Mouse (Mus musculus): ENCODE data around the gene AC131692.1. TPM values are rescaled to one million over a fixed set of nuclear protein-coding genes. Genes with fewer than 3 reads are reported as not detected.
"Not testable (repeated sequence)": the region's sequence is repeated elsewhere in the genome, so short reads cannot be mapped to it uniquely, and the experiment has no call there.

AC131692.1 gene
- polyA plus RNA-seq, 1 experiment from 2014 or later: 0.22 TPM

GRCm38 (mm10) chr19:6121761-6122160, 27.5 kb downstream of the AC131692.1 start:
- Histone ChIP-seq H3K4me2 (ENCODE audit: low read length) (peak overlapping the region; percentile 22; the same call in 1 of the 2 replicates), H3K27ac (ENCODE audit: low read depth) (no peak overlapping the region), H3K36me3 (ENCODE audit: control insufficient read depth, insufficient read depth, low read length) (peaks cover 4% of the 10 kb centered on the region; the same call in 1 of the 2 replicates), H3K9ac (ENCODE audit: low read length) (peak overlapping the region; percentile 27; the same call in 1 of the 2 replicates), H3K27me3 (replicated peaks; ENCODE audit: control insufficient read depth, insufficient read depth, low read length) (no peaks in the 10 kb centered on the region), H3K4me3 (ENCODE audit: low read depth, low read length) (0 out of 2 replicates have a peak overlapping the region, but pooled peaks have one; percentile 8), H3K9me3 (ENCODE audit: control insufficient read depth, low read length) (no peaks in the 10 kb centered on the region), H3K4me1 (replicated peaks; ENCODE audit: control insufficient read depth, insufficient read depth, low read length) (peaks cover 11% of the 10 kb centered on the region; the same call in 1 of the 2 replicates)
- ATAC-seq (replicated peaks; ENCODE audit: low FRiP score, low TSS enrichment, low read depth) (peak; percentile 12), DNase-seq (ENCODE audit: low spot score) (peak; percentile 65)
- WGBS: 31% methylated on average over 16 of the region's 19 CpGs

GRCm38 (mm10) chr19:6123330-6123729, 29.1 kb downstream of the AC131692.1 start:
- Histone ChIP-seq H3K9me3 (ENCODE audit: control insufficient read depth, low read length) (no peaks in the 10 kb centered on the region), H3K27ac (ENCODE audit: low read depth) (peak overlapping the region; percentile 9; the same call in 1 of the 2 replicates), H3K27me3 (replicated peaks; ENCODE audit: control insufficient read depth, insufficient read depth, low read length) (no peaks in the 10 kb centered on the region), H3K4me3 (ENCODE audit: low read depth, low read length) (no peak overlapping the region), H3K36me3 (ENCODE audit: control insufficient read depth, insufficient read depth, low read length) (peaks cover 4% of the 10 kb centered on the region; the same call in 1 of the 2 replicates), H3K4me1 (replicated peaks; ENCODE audit: control insufficient read depth, insufficient read depth, low read length) (peaks cover 6% of the 10 kb centered on the region; the same call in 1 of the 2 replicates), H3K4me2 (ENCODE audit: low read length) (no peak overlapping the region), H3K9ac (ENCODE audit: low read length) (no peak overlapping the region)
- ATAC-seq (replicated peaks; ENCODE audit: low FRiP score, low TSS enrichment, low read depth) (no peak), DNase-seq (ENCODE audit: low spot score) (no peak)
- 57% methylated on average over 8 of the region's 8 CpGs for WGBS

GRCm38 (mm10) chr19:6124898-6125297, 30.7 kb downstream of the AC131692.1 start:
- Histone ChIP-seq H3K9me3 (ENCODE audit: control insufficient read depth, low read length) (no peaks in the 10 kb centered on the region), H3K27ac (ENCODE audit: low read depth) (no peak overlapping the region), H3K4me2 (ENCODE audit: low read length) (no peak overlapping the region), H3K4me3 (ENCODE audit: low read depth, low read length) (no peak overlapping the region), H3K4me1 (replicated peaks; ENCODE audit: control insufficient read depth, insufficient read depth, low read length) (peaks cover 2% of the 10 kb centered on the region; the same call in 1 of the 2 replicates), H3K27me3 (replicated peaks; ENCODE audit: control insufficient read depth, insufficient read depth, low read length) (no peaks in the 10 kb centered on the region), H3K9ac (ENCODE audit: low read length) (no peak overlapping the region), H3K36me3 (ENCODE audit: control insufficient read depth, insufficient read depth, low read length) (peaks cover 4% of the 10 kb centered on the region; the same call in 1 of the 2 replicates)
- WGBS: 81% methylated on average over 2 of the region's 2 CpGs
- no peak for DNase-seq (ENCODE audit: low spot score)
- ATAC-seq (replicated peaks; ENCODE audit: low FRiP score, low TSS enrichment, low read depth): no peak

GRCm38 (mm10) chr19:6126289-6126688, 32.1 kb downstream of the AC131692.1 start:
- Histone ChIP-seq H3K9ac (ENCODE audit: low read length) (no peak overlapping the region), H3K4me1 (replicated peaks; ENCODE audit: control insufficient read depth, insufficient read depth, low read length) (peaks cover 2% of the 10 kb centered on the region; the same call in 1 of the 2 replicates), H3K27me3 (replicated peaks; ENCODE audit: control insufficient read depth, insufficient read depth, low read length) (no peaks in the 10 kb centered on the region), H3K9me3 (ENCODE audit: control insufficient read depth, low read length) (no peaks in the 10 kb centered on the region), H3K4me3 (ENCODE audit: low read depth, low read length) (no peak overlapping the region), H3K36me3 (ENCODE audit: control insufficient read depth, insufficient read depth, low read length) (peaks cover under 1% of the 10 kb centered on the region; the same call in 1 of the 2 replicates), H3K27ac (ENCODE audit: low read depth) (no peak overlapping the region), H3K4me2 (ENCODE audit: low read length) (no peak overlapping the region)
- WGBS: 30% methylated on average over 4 of the region's 4 CpGs
- no peak for ATAC-seq (replicated peaks; ENCODE audit: low FRiP score, low TSS enrichment, low read depth)
- DNase-seq (ENCODE audit: low spot score): no peak

GRCm38 (mm10) chr19:6126789-6127580, 32.8 kb downstream of the AC131692.1 start:
- 71% methylated on average over 10 of the region's 10 CpGs for WGBS
- Histone ChIP-seq H3K9me3 (ENCODE audit: control insufficient read depth, low read length) (no peaks in the 10 kb centered on the region), H3K4me3 (ENCODE audit: low read depth, low read length) (peak overlapping the region; percentile 56), H3K27ac (ENCODE audit: low read depth) (peak overlapping the region; percentile 91; the same call in 1 of the 2 replicates), H3K4me2 (ENCODE audit: low read length) (peak overlapping the region; percentile 57), H3K9ac (ENCODE audit: low read length) (no peak overlapping the region), H3K27me3 (replicated peaks; ENCODE audit: control insufficient read depth, insufficient read depth, low read length) (no peaks in the 10 kb centered on the region), H3K4me1 (replicated peaks; ENCODE audit: control insufficient read depth, insufficient read depth, low read length) (peaks cover 2% of the 10 kb centered on the region; the same call in 1 of the 2 replicates), H3K36me3 (ENCODE audit: control insufficient read depth, insufficient read depth, low read length) (no peaks in the 10 kb centered on the region)
- no peak for ATAC-seq (replicated peaks; ENCODE audit: low FRiP score, low TSS enrichment, low read depth)
- no peak for DNase-seq (ENCODE audit: low spot score)

- DNase-seq (ENCODE audit: low spot score): peak; percentile 96
- Histone ChIP-seq H3K4me1 (replicated peaks; ENCODE audit: control insufficient read depth, insufficient read depth, low read length) (peaks cover 2% of the 10 kb centered on the region; the same call in 1 of the 2 replicates), H3K27ac (ENCODE audit: low read depth) (peak within 1 kb of the TSS; percentile 91), H3K4me2 (ENCODE audit: low read length) (peak within 1 kb of the TSS; percentile 57), H3K36me3 (ENCODE audit: control insufficient read depth, insufficient read depth, low read length) (no peaks in the 10 kb centered on the region), H3K4me3 (ENCODE audit: low read depth, low read length) (peak within 1 kb of the TSS; percentile 56), H3K9ac (ENCODE audit: low read length) (peak within 1 kb of the TSS; percentile 67), H3K27me3 (replicated peaks; ENCODE audit: control insufficient read depth, insufficient read depth, low read length) (no peaks in the 10 kb centered on the region), H3K9me3 (ENCODE audit: control insufficient read depth, low read length) (no peaks in the 10 kb centered on the region)
- under 1% methylated on average over 32 of the region's 32 CpGs for WGBS
- peak; percentile 89 for ATAC-seq (replicated peaks; ENCODE audit: low FRiP score, low TSS enrichment, low read depth)
These were observed 33.6 kb downstream of the AC131692.1 start, which contains the start of gene Snx15 for GRCm38 (mm10) chr19:6127760-6128341. Gene Snx15, minus strand, starts transcription at chr19:6128304.

GRCm38 (mm10) chr19:6130414-6131128, 36.4 kb downstream of the AC131692.1 start:
- WGBS: 76% methylated on average over 7 of the region's 7 CpGs
- not testable (repeated sequence) for H3K27me3 ChIP-seq (replicated peaks; ENCODE audit: control insufficient read depth, insufficient read depth, low read length); H3K27ac ChIP-seq (ENCODE audit: low read depth); H3K4me1 ChIP-seq (replicated peaks; ENCODE audit: control insufficient read depth, insufficient read depth, low read length); H3K4me3 ChIP-seq (ENCODE audit: low read depth, low read length); ATAC-seq (replicated peaks; ENCODE audit: low FRiP score, low TSS enrichment, low read depth); H3K9ac ChIP-seq (ENCODE audit: low read length); H3K4me2 ChIP-seq (ENCODE audit: low read length); DNase-seq (ENCODE audit: low spot score); H3K9me3 ChIP-seq (ENCODE audit: control insufficient read depth, low read length)
- peaks cover 12% of the 10 kb centered on the region; the same call in 1 of the 2 replicates for H3K36me3 ChIP-seq (ENCODE audit: control insufficient read depth, insufficient read depth, low read length)

- H3K27ac ChIP-seq (ENCODE audit: low read depth): no peak overlapping the region
- 82% methylated on average over 7 of the region's 7 CpGs for WGBS
These were observed 38.1 kb downstream of the AC131692.1 start for GRCm38 (mm10) chr19:6132171-6132827.

More at GRCm38 (mm10) chr19:6132171-6132827, 38.1 kb downstream of the AC131692.1 start:
- ATAC-seq (replicated peaks; ENCODE audit: low FRiP score, low TSS enrichment, low read depth) (no peak), DNase-seq (ENCODE audit: low spot score) (no peak)
- Histone ChIP-seq H3K9me3 (ENCODE audit: control insufficient read depth, low read length) (no peaks in the 10 kb centered on the region), H3K27me3 (replicated peaks; ENCODE audit: control insufficient read depth, insufficient read depth, low read length) (no peaks in the 10 kb centered on the region), H3K4me3 (ENCODE audit: low read depth, low read length) (no peak overlapping the region), H3K36me3 (ENCODE audit: control insufficient read depth, insufficient read depth, low read length) (peaks cover 24% of the 10 kb centered on the region; the same call in 1 of the 2 replicates), H3K9ac (ENCODE audit: low read length) (no peak overlapping the region), H3K4me2 (ENCODE audit: low read length) (no peak overlapping the region), H3K4me1 (replicated peaks; ENCODE audit: control insufficient read depth, insufficient read depth, low read length) (0 out of 2 replicates have a peak, but pooled peaks cover 2% of the 10 kb centered on the region)
